Mouse (Mus musculus) C2C12 (cell line): ENCODE measurements around the gene Mrc2.

ENCODE experiments used
- CTCF ChIP-seq: IDR thresholded peaks from one replicate; pipeline ENCODE4 v1.5.1; 2011; ENCODE audit not compliant: control insufficient read depth, insufficient read depth, insufficient read length
- USF1 ChIP-seq: IDR thresholded peaks from one replicate; pipeline ENCODE4 v1.6.1; 2011; ENCODE audit warnings: low read depth, mild to moderate bottlenecking, control low read depth, moderate library complexity

- TF ChIP-seq CTCF (no peak), USF1 (no peak)
Measured at GRCm38 (mm10) chr11:105285720-105286119, 6.7 kb upstream of the Mrc2 start.
